Mouse (Mus musculus) kidney, postnatal 0 days (tissue): ENCODE data around the gene Sult2b1. TPM values are rescaled to one million over a fixed set of nuclear protein-coding genes. Genes with fewer than 3 reads are reported as not detected.
A peak's percentile ranks its signal among the peaks of the same experiment; 100 is the strongest.

Experiments
- ATAC-seq: fragments of 200-750 bp; cut with Nextera tagmentation; replicated peaks from 2 replicates; pipeline ENCODE4 v1.8.0; 2017; ENCODE audit warnings: low read depth, moderate number of reproducible peaks, moderate TSS enrichment, moderate library complexity; ENCODE audit not compliant: low FRiP score
- DNase-seq: peaks from one replicate; pipeline ENCODE4 v3.0.0-alpha.2; 2016; ENCODE audit warnings: low spot score
- H3K27ac ChIP-seq: fragments of 300-500 bp; sonication (generic); 2 replicates; pipeline ENCODE4 v1.5.1; 2014; ENCODE audit warnings: mild to moderate bottlenecking
- H3K27me3 ChIP-seq: fragments of 300-500 bp; sonication (generic); 2 replicates; pipeline ENCODE4 v1.6.1; 2014; ENCODE audit warnings: low read length, mixed read lengths; ENCODE audit not compliant: insufficient read depth
- H3K36me3 ChIP-seq: fragments of 300-500 bp; sonication (generic); 2 replicates; pipeline ENCODE4 v1.6.1; 2014; ENCODE audit warnings: low read length, mixed read lengths; ENCODE audit not compliant: insufficient read depth
- H3K4me1 ChIP-seq: fragments of 300-500 bp; sonication (generic); replicated peaks from 2 replicates; pipeline ENCODE4 v1.6.1; 2014; ENCODE audit warnings: antibody characterized with exemption, low read length, mixed read lengths; ENCODE audit not compliant: insufficient read depth
- H3K4me2 ChIP-seq: fragments of 300-500 bp; sonication (generic); 2 replicates; pipeline ENCODE4 v1.6.1; 2014; ENCODE audit warnings: mild to moderate bottlenecking, low read length, moderate library complexity, mixed read lengths
- H3K4me3 ChIP-seq: fragments of 300-500 bp; sonication (generic); replicated peaks from 2 replicates; pipeline ENCODE4 v1.5.1; 2014; ENCODE audit warnings: low read depth, low read length
- H3K9ac ChIP-seq: fragments of 300-500 bp; sonication (generic); 2 replicates; pipeline ENCODE4 v1.6.1; 2014; ENCODE audit warnings: low read depth, low read length
- H3K9me3 ChIP-seq: fragments of 300-500 bp; sonication (generic); replicated peaks from 2 replicates; pipeline ENCODE4 v1.6.1; 2016; ENCODE audit warnings: low read length, inconsistent platforms, mixed read lengths
- CTCF ChIP-seq: IDR thresholded peaks from 2 replicates; pipeline ENCODE4 v1.5.1; 2016; ENCODE audit warnings: antibody characterized with exemption, low read depth, mild to moderate bottlenecking, moderate library complexity
- WGBS: fragments of 180-500 bp; shearing (Covaris S2); extraction: QIAGEN DNeasy Blood & Tissue Kit; methylation state at CpG from one replicate; pipeline ENCODE4 v1.1.7; 2014; 5-methylcytosine and 5-hydroxymethylcytosine counted together
- polyA plus RNA-seq: library from polyadenylated mRNA; unstranded; fragments of >200 nt; fragmentation: Nextera tagmentation; extraction: Ambion mirVana; gene quantifications from 2 replicates; pipeline ENCODE4 v1.2.1, GENCODE M21; 2015

Gene Sult2b1
- polyA plus RNA-seq, 1 experiment from 2014 or later: 3.9 TPM

GRCm38 (mm10) chr7:45801348-45801747, 16.9 kb upstream of the Sult2b1 start:
- H3K9me3 ChIP-seq: no peaks in the 10 kb centered on the region
- peak; percentile 100 for TF ChIP-seq CTCF
- no peak overlapping the region for H3K9ac ChIP-seq
- 0 out of 2 replicates have a peak overlapping the region, but pooled peaks have one; percentile 23 for H3K4me3 ChIP-seq
- peaks cover 22% of the 10 kb centered on the region; the same call in 1 of the 2 replicates for H3K4me1 ChIP-seq
- no peaks in the 10 kb centered on the region for H3K36me3 ChIP-seq
- DNase-seq (peak; percentile 97), ATAC-seq (peak; percentile 54; the same call in 1 of the 2 replicates)
- no peak overlapping the region for H3K27ac ChIP-seq
- H3K4me2 ChIP-seq: peak overlapping the region; percentile 60
- WGBS: 2% methylated on average over 12 of the region's 12 CpGs
- no peaks in the 10 kb centered on the region for H3K27me3 ChIP-seq

GRCm38 (mm10) chr7:45800546-45801204, 16.2 kb upstream of the Sult2b1 start:
- peak; percentile 80 for DNase-seq
- no peak overlapping the region for H3K27ac ChIP-seq
- WGBS: 25% methylated on average over 19 of the region's 25 CpGs

DNA sequence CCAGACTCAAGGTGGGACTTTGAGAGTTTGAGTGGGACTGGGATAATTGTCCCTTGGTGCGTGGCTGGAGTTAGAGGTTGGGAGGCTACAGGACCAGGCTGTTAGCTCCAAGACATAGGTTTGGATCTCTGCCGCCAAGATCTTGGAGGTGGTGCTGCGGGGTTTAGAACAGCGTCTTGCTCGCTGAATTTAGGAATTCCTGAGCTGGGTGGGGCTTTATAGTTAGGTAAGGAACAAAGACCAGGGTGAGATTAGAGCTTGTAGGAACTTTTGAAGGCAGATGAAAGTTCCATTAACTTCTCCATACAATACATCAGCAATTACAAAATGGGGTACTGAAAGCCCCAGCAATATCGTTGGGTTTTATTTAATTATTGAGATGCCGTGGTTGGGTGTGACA, 15.5 kb upstream of the Sult2b1 start:
- ATAC-seq (no peak), DNase-seq (no peak)
- 34% methylated on average over 7 of the region's 7 CpGs for WGBS
- H3K27ac ChIP-seq: no peak overlapping the region
- H3K4me3 ChIP-seq: peak overlapping the region; percentile 23
- no peak for TF ChIP-seq CTCF
- no peaks in the 10 kb centered on the region for H3K27me3 ChIP-seq
- no peaks in the 10 kb centered on the region for H3K36me3 ChIP-seq
- H3K9me3 ChIP-seq: no peaks in the 10 kb centered on the region
- H3K9ac ChIP-seq: no peak overlapping the region
- H3K4me2 ChIP-seq: peak overlapping the region; percentile 60
- peaks cover 22% of the 10 kb centered on the region; the same call in 1 of the 2 replicates for H3K4me1 ChIP-seq

More at GRCm38 (mm10) chr7:45800546-45801204, 16.2 kb upstream of the Sult2b1 start:
- Histone ChIP-seq H3K9me3 (no peaks in the 10 kb centered on the region), H3K36me3 (no peaks in the 10 kb centered on the region), H3K27me3 (no peaks in the 10 kb centered on the region), H3K4me2 (peak overlapping the region; percentile 60), H3K4me3 (peak overlapping the region; percentile 23), H3K4me1 (peaks cover 22% of the 10 kb centered on the region; the same call in 1 of the 2 replicates), H3K9ac (no peak overlapping the region)
- TF ChIP-seq CTCF: no peak
- peak; percentile 65 for ATAC-seq

DNA sequence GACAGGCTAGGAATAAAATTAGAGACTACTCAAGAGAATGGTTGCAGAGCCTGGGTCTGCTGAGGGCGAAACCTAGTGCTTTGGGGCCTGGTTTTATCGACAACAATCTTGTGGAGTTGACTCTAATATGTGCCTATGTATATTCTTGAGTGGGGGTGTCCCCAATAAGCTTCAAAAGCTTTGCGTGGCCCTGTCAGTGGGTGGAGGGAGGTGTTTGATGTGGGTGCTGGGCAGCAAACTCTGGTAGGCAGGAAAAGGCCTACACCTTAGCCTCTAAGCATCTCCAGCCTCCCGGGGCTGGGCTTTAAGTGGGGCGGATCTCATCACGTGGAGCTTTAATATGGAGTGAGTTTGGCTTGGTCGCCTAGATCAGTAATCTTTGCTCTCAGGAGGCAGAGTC, 14.5 kb upstream of the Sult2b1 start:
- Histone ChIP-seq H3K36me3 (no peaks in the 10 kb centered on the region), H3K9ac (no peak overlapping the region), H3K9me3 (no peaks in the 10 kb centered on the region), H3K4me1 (peaks cover 22% of the 10 kb centered on the region; the same call in 1 of the 2 replicates), H3K4me2 (peak overlapping the region; percentile 93), H3K4me3 (peak overlapping the region; percentile 48; the same call in 1 of the 2 replicates), H3K27ac (no peak overlapping the region), H3K27me3 (no peaks in the 10 kb centered on the region)
- DNase-seq (no peak), ATAC-seq (no peak)
- TF ChIP-seq CTCF: no peak
- WGBS: 77% methylated on average over 7 of the region's 7 CpGs

GRCm38 (mm10) chr7:45798511-45798836, 14.0 kb upstream of the Sult2b1 start:
- Histone ChIP-seq H3K4me3 (peak overlapping the region; percentile 48), H3K36me3 (no peaks in the 10 kb centered on the region), H3K4me1 (peaks cover 22% of the 10 kb centered on the region; the same call in 1 of the 2 replicates), H3K9ac (peak overlapping the region; percentile 67), H3K9me3 (no peaks in the 10 kb centered on the region), H3K27ac (no peak overlapping the region), H3K4me2 (peak overlapping the region; percentile 93), H3K27me3 (no peaks in the 10 kb centered on the region)
- WGBS: 2% methylated on average over 19 of the region's 19 CpGs
- no peak for TF ChIP-seq CTCF
- DNase-seq: no peak
- no peak for ATAC-seq

- Histone ChIP-seq H3K4me3 (peak overlapping the region; percentile 48), H3K4me2 (peak overlapping the region; percentile 93), H3K27me3 (no peaks in the 10 kb centered on the region), H3K9me3 (no peaks in the 10 kb centered on the region), H3K4me1 (peaks cover 22% of the 10 kb centered on the region; the same call in 1 of the 2 replicates), H3K36me3 (no peaks in the 10 kb centered on the region), H3K27ac (no peak overlapping the region), H3K9ac (peak overlapping the region; percentile 67)
- no peak for TF ChIP-seq CTCF
- 2% methylated on average over 54 of the region's 60 CpGs for WGBS
- DNase-seq (no peak), ATAC-seq (no peak)
Observed at GRCm38 (mm10) chr7:45797661-45798510, 13.4 kb upstream of the Sult2b1 start.
